Mouse (Mus musculus): Measurements from ENCODE around the gene Il1f6. TPM values are rescaled to one million over a fixed set of nuclear protein-coding genes. Genes with fewer than 3 reads are reported as not detected.

Gene Il1f6
- polyA plus RNA-seq, 1 experiment, result not detected

DNA sequence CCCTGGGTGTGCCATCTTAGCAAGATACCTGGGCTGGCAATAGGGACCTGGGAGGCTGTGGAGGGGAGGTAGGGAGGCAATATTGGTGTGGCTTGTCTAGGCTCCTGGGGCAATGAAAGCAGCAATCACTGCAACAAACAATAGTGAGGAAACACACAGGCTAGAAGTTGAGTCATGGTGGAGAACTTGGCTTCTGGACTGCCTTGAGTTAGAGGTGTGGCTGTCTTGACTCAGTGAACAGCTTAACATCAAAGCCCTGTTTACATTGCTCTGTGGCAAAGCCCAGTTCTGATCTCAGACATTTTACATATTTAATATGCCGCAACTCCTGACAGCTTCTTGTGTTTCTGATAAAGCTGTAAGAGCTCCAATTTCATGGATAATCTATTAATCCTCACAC, 52.3 kb downstream of the Il1f6 start:
- Histone ChIP-seq H3K36me3 (ENCODE audit: control insufficient read depth, insufficient read depth, low read length) (no peaks in the 10 kb centered on the region), H3K27me3 (ENCODE audit: control insufficient read depth, insufficient read depth, low read length) (no peaks in the 10 kb centered on the region), H3K27ac (ENCODE audit: insufficient read depth, low read depth, low read length) (no peak overlapping the region), H3K4me3 (ENCODE audit: low read depth, low read length) (no peak overlapping the region), H3K4me1 (ENCODE audit: control insufficient read depth, insufficient read depth, insufficient read length, low read length) (no peaks in the 10 kb centered on the region)
- 63% methylated on average over 1 of the region's 1 CpGs for WGBS
- TF ChIP-seq CTCF (IDR thresholded peaks at IDR 0.05; ENCODE audit: extremely low read depth, insufficient read length, insufficient replicate concordance, low read depth, low read length) (no peak), POLR2A (IDR thresholded peaks at IDR 0.05; ENCODE audit: low read depth, low read length) (no peak)

DNA sequence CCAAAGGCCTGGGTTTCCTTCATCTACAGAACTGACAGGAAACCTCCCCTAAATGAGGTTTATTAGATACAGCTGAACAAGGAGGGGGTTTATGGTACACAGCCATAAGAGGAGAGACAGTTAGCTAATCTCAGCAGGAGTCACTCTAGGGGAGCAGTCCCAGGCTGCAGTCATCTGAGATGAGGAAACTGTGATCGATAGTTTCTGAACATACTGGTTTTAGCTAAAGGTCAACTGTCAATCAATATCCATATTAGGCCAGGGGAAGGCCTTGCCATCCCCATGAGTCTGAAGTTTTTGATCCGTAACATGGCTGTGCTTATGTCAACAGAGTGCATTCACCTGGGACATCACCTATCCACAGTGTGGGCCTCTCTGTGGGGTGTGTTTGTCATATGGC, 58.4 kb downstream of the Il1f6 start:
- WGBS, result 80% methylated on average over 2 of the region's 2 CpGs
- no peaks in the 10 kb centered on the region for H3K36me3 ChIP-seq (ENCODE audit: control insufficient read depth, insufficient read depth, low read length)
- TF ChIP-seq POLR2A (IDR thresholded peaks at IDR 0.05; ENCODE audit: low read depth, low read length) (no peak), CTCF (IDR thresholded peaks at IDR 0.05; ENCODE audit: extremely low read depth, insufficient read length, insufficient replicate concordance, low read depth, low read length) (no peak)
- no peaks in the 10 kb centered on the region for H3K27me3 ChIP-seq (ENCODE audit: control insufficient read depth, insufficient read depth, low read length)
- no peak overlapping the region for H3K4me3 ChIP-seq (ENCODE audit: low read depth, low read length)
- H3K4me1 ChIP-seq (ENCODE audit: control insufficient read depth, insufficient read depth, insufficient read length, low read length), result no peaks in the 10 kb centered on the region
- no peak overlapping the region for H3K27ac ChIP-seq (ENCODE audit: insufficient read depth, low read depth, low read length)

DNA sequence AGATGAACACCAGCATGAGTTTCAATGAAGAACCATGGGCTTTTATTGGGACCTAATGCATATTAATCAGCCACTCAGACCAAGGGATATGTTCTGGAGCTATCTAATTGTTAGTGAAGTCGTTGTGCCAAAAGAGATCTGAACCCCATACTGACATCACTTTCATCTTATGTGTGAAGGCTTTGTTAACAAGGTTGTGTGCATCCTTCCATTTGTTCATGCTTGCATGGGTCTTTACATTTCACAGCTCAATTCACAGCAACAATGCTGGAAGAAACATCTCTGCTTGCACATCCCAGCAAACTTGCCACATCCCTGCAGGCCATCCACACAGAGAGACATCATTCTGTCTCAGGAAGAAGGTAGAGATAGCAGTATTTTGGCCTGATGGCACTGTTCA, 59.9 kb downstream of the Il1f6 start:
- no peak overlapping the region for H3K4me3 ChIP-seq (ENCODE audit: low read depth, low read length)
- no peak overlapping the region for H3K27ac ChIP-seq (ENCODE audit: insufficient read depth, low read depth, low read length)
- no peaks in the 10 kb centered on the region for H3K27me3 ChIP-seq (ENCODE audit: control insufficient read depth, insufficient read depth, low read length)
- no peaks in the 10 kb centered on the region for H3K36me3 ChIP-seq (ENCODE audit: control insufficient read depth, insufficient read depth, low read length)
- no peaks in the 10 kb centered on the region for H3K4me1 ChIP-seq (ENCODE audit: control insufficient read depth, insufficient read depth, insufficient read length, low read length)
- WGBS, result 34% methylated on average over 1 of the region's 1 CpGs
- no peak for TF ChIP-seq CTCF (IDR thresholded peaks at IDR 0.05; ENCODE audit: extremely low read depth, insufficient read length, insufficient replicate concordance, low read depth, low read length)
- TF ChIP-seq POLR2A (IDR thresholded peaks at IDR 0.05; ENCODE audit: low read depth, low read length), result no peak

Other genes with a start within 250 kb of the Il1f6 start
- 0.10 TPM in 1 of 2 replicates, not detected in the other for gene Hnmt, start 166.0 kb upstream of the Il1f6 start, polyA plus RNA-seq (2012; rRNA removed)
- gene Tbpl2, start 118.8 kb upstream of the Il1f6 start, polyA plus RNA-seq (2012; rRNA removed), result not detected in 2 replicates
- not detected in 2 replicates for gene Il1f8, start 62.3 kb upstream of the Il1f6 start, polyA plus RNA-seq (2012; rRNA removed)
- gene Il1f9, start 28.9 kb upstream of the Il1f6 start, polyA plus RNA-seq (2012; rRNA removed), result not detected in 2 replicates
- gene Il1f5, start 61.5 kb downstream of the Il1f6 start, polyA plus RNA-seq (2012; rRNA removed), result not detected in 2 replicates
- not detected in 2 replicates for gene Il1f10, start 75.8 kb downstream of the Il1f6 start, polyA plus RNA-seq (2012; rRNA removed)
- gene Il1rn, start 121.4 kb downstream of the Il1f6 start, polyA plus RNA-seq (2012; rRNA removed), result 2.4 and 2.8 TPM in 2 replicates
- gene Psd4, start 152.2 kb downstream of the Il1f6 start, polyA plus RNA-seq (2012; rRNA removed), result 10.6 and 14.0 TPM in 2 replicates

All from small intestine, adult 2 months (tissue).